Mouse (Mus musculus): ENCODE measurements around the gene Manf.

Manf gene

DNA sequence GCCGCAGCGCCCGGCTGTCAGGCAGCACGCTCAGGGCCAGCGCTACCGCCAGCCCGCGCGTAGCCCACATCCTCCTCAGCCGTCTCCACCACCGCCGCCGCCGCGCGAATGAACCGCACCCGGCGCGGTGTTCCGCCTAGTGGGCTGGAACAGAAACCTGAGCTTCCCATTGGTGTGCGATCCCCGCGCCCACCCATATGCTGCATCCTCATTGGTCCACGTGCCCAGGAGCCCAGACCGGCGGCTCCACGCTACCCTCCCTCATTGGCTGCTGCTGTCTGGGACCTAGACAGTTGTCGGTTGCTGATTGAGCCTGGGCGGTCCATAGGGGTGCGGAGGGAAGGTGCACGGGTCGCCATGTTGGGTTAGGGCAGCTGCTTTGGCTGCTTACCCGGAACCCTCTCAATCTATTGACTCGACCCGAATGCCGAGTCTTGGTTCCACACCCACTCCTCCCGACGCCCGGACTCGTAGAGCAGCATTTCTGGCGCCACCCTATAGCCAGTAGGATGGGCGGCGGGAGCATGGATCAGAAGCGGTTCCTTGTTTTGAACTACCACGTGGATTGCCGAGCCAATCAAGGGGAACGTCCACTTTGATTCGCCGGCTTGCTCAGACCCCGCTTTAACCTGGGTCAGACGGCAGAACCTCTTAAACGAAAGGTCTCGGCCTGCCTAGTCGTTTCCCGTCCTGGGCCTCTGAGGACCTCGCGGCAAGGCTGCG, at the start of gene Manf:
TSS of gene Manf (minus strand) at position 151 of the 723 bp plus-strand sequence.
- DNase-seq = peak; percentile 95 to 96

DNA sequence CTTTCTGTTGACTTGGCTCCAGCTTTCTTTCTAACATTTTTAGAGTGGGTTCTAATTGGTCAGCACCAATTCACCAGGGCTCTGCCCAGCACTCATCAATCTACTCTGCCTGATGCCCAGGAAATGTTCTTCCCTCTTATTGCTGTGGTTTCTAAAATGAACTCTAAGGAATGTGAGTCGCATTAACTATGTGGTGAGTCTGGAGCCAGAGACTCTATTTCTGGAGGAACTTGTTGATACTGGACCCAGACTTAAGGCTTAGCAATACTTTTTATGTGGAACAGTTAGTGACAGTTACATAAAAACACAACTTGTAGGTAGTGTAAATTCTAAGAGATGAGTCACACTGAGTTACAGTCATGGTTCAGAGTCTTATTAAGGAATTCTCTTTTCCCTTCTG, 43.2 kb upstream of the Manf start:
- no peak for DNase-seq

DNA sequence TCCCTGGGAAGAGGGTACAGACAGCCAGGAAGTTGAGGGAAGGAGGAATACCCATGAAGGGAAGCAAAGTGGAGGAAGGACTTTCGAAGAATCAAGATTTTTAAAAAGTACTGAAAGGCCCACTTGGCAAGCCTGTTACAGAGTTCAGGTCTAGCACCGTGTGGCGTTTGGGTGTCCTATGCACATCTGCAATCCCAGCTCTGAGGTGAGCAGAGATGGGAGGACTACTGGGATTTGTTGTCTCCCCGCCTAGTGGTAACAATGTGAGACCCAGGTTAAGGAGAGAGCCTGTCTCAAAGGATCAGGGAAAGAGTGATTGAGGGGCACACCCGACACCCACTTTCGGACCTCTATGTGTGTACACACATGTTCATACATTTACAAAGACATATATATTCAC, 23.1 kb upstream of the Manf start:
- no peak for DNase-seq

DNA sequence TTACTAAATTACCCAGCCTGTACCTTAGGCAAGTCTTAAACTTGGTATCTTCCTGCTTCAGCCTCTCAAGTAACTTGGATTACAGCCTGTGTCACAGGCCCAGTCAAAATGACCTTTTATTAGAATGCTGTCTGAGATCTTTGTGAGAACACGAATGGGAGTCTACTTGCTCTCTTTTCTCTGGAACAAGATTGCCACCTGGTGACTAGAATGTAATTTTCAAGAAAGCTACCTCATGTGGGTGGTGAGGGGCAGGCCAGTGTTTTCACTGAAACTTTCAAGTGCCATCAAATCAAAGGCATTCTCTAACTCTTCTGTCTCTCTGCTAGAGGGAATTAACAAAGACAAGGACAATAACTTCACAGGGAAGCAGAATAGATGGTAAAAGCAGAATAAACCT, 22.0 kb upstream of the Manf start:
- no peak for DNase-seq

DNA sequence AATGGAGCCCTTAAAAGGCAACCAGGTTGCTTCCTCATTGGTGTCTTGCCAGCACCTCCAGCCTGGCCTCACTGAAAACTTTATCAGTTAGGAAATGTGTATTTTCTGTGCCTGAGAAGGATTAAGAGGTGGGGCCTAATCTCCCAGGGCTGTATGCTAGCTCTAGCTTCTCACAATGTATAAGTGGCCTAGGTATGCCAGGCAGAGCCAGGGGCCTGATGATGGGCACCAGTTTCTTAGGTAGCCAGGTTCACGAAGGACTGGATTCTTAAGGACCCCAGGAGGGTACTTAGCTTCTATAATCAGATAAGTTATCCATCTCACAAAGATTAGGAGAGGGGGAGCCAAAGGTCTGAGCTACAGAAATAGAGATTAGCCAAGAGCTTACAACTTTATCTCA, 19.8 kb upstream of the Manf start:
- DNase-seq = no peak

DNA sequence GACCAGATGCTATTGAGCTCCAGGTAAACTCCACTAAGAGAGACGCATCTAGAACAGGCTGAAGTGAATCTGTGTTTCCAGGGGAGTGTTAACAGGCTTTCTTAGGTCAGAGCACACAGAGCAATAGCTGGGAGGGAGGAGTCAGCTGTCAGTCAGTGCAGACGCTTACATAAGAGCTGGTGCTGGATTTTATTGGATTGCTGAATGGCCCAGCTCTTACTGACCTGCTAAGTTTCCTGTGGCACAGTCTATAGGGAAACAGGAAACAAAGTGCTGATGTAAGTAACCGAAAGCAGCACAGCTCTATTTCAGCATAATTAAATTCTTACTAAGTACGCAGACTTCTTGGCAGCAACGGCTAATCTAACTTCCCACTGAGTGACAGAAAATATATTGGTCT, 16.9 kb upstream of the Manf start:
- DNase-seq = no peak

DNA sequence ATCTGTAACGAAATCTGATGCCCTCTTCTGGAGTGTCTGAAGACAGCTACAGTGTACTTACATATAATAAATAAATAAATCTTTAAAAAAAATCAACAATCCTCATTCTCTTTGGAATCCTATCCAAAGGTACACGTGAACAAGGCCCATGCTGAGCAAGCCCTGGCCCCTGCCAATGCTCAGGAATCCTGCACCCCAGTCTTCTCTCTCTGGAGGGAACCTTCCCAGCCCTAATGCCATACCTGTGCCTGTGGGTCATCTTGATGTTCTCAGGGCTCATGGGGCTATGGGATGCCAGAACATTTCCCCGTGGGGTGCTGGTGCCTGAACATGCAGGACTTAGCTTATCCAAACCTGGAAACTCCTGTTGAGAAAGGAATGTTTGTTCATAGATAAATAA, 16.4 kb upstream of the Manf start:
- no peak for DNase-seq

DNA sequence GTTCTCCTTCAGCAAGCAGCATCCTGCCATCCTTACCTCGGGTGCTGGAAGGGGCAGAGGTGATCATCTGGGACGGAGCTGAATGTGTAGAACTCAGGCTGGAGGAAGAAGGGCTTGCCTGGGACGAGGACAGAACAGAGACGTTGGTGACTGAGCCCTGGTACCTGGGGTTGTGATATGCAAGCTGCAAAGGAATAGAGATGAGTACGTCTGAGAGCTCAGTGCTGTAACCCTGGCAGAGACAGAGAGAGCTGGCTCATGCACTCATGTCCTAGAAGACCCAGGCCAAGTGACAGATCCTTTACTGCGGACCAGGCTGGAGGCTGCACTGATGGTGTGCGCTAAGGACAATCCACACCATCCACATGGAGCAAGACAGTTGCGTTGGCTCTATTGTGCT, 14.8 kb upstream of the Manf start:
- no peak for DNase-seq

DNA sequence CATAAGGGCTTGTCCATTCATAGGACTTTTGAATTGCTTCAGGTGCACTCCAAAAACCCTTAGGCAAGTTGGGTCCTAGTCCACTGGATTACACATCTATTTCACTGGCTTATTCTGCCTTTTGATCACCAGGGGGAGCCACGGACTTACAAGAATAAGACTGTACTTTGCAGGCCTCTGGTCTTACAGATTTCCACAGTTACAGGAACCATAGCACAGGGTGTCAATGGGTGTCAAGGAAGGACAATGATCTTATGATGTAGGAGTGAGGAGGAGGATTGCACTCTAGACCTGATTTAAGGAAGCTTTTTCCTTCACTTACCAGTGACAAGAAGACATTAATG, 12.0 kb upstream of the Manf start:
- peak; percentile 39 to 48 for DNase-seq

DNA sequence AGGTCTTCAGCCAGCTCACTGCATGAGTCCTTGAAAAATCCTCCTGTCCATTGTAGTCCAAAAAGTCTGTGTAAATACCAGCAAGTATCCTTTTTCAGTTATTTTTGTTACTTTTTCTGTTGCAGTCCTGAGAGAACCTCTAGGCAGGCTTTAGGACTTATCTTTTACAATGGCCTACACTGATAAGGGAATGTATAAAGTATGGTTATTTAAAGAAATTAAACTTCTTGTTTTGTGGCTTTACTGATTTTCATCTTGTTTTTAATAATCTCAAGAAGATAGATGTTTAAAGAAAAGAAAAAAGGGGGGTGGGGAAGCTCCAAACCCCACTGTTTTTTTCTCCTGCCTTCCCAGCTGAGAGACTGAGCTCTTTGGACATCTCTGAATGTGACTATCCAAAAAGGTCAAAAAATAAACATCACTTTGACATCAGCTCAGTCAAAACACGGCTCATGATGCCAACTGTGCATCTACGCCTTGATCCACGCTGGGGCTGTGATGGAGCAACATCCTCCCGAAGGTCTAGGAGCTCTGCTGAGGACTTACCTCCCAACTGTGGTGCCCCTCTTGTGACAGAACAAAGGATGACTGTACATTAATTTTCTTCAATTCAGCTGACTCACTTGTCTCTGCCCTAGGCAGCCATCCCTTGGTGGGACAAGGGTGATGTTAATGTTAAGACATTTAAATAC, 11.5 kb upstream of the Manf start:
- DNase-seq = no peak

DNA sequence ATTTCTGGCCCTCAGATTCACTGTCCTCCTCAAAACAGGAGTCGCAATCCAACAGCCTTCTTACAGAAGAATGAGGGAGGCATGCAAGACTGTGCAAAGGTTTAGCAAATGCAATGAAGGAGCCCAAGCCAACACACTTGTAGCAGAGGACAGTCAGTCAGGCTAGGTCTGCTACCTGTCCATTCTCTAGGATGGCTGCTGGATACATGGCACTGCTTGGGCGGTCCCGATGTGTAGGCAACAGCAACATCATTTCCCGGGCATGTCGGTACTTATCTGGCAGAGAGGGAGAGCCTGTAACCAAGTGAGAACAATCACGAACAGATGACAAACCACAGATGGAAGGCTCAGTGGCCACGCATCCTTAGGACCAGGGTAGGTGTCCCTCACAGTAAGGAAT, 9.8 kb upstream of the Manf start:
- DNase-seq = no peak

DNA sequence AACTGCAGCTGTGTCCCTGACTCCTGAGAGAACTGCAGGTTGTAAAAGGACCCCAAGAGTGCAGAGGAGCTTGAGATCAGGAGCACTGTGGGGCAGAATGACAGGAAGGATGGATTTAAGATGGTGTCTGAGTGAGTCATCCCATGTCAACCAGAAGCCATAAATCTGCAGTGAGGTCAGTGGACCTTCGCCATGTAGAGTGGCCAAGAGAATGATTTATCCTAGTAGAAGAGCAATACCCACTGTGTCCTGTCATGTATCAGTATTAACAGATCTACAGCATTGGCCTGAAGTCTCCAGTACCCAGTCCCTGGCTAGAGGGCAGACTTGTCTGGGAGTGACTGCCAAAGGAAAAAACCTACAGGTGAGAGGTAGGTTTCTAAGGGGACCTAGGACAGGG, 7.1 kb upstream of the Manf start:
- no peak for DNase-seq

DNA sequence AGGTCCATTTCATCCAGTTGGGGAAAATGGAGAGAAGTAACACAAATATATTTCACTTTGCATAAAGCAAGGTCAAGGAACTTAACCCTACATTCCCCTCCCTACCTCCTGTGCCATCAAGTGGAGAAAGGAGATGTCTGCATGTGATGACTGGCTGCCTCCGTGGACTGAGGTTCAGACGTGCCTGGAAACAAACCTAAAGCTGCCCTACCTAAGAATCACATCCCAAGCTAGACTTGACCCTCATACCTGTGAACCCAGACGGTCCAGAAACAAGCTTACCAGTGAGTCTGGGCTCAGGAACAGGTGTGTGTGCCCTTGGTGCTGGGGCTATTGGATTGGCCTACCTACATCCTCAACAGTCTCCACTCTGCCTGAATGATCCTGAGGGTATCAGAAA, 1.5 kb upstream of the Manf start:
- DNase-seq = no peak

DNA sequence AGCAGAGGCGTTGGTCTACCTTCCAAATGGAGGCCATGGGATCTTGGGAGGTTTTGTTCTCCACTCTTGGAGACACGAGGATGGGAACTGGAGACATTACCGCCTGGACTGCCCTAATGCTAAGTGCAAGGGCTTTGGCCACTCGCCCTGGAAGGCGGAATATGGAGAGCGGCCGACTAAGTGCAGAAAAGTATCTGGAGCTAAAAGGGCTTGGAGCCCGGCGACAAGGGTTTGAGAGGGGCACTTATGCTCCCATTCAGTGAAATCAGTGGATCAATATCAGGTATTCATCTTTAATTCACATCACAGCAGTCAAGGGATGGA, 735 bp upstream of the Manf start:
- peak in 1 of 2 experiments; percentile 68 for DNase-seq

DNA sequence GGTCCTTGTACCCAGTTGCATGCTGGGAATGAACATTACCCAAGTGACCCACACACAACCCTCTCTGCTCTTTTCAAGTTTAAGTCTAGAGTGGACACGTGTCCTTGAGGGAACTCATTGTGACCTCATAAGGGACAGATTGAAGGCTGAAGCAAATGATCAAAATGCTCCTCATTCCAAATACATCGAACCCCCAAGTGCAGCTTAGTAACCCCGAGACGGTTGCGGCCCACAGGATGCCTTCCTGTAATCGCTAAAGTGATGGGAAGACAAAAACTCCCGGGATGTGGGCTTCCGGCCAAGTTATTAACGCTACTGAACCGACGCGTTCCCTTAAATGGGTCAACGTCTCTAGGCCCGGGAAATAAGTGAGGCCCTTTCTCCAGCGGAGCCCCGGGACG, 438 bp downstream of the Manf start:
- peak in 1 of 2 experiments; percentile 67 for DNase-seq

DNA sequence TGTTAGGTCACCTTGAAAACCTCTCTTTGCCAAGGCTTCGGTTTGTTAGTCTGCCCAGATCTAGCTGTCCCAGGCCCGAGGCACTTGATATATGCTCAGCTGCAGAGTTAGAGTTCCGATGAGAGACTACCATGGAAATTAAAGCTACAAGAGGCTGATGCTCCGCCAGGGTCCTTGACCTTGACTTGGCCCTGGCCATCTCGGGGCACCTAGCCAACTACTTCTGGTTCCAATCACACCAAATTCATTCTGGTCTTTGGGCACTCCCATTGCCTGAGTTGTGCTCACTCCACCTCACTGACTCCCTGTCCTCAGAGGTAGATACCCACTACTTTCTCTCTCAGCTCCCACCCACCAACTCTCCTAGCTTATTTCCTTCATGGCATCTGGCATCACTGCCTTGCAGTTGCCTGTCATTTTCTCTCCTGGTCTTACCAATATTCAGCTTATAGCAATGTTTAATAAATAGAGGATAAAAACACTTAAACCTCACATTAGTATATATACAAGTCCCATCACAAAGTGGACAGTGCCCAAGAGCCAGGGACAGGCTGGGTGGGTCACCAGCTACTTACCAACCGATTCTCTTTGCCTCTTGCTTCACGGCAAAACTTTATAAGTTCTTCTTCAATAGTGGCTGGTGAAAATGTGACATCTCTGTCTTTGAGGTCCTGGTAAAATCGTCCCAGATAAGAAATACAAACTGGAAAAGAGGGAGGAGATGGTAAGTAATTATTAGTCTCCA, 1.1 kb downstream of the Manf start:
- DNase-seq = peak in 1 of 2 experiments; percentile 35

DNA sequence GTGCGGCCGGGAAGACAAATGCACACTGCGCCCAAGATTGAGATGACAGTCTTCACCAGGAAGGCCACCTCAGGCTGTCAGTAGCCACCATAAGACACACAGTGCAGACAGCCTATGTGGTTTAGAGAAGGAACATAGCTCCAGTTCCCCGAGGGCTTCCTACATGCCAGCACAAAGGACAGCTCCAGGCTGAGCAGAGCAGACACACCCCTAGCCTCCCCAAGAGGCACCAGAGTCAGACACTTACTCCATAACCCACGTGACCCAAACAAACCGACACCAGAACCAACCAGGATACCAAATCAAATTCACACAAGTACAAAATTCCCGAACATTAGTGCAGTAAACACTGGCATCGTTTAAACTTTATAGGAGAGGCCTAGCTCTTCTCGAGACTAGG, 2.5 kb downstream of the Manf start:
- no peak for DNase-seq

DNA sequence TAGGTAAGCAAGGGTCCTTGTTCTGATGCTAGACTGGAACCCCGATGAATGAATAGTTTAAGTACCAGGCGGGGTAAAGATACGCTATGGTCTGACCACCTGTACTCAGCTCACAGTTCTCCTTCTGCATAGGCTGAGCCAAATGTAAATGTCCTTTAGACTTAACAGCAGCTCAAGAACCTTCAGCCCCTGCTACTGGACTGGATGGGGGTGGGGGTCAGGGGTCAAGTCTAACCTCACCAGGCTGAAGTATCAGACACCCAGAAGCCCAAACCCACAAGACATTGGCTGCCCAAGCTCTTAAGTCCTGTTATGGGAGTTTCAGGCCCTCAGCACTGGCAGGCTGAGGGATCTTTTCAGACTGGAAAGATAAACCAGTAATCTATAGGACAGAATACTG, 3.4 kb downstream of the Manf start:
- DNase-seq = no peak

DNA sequence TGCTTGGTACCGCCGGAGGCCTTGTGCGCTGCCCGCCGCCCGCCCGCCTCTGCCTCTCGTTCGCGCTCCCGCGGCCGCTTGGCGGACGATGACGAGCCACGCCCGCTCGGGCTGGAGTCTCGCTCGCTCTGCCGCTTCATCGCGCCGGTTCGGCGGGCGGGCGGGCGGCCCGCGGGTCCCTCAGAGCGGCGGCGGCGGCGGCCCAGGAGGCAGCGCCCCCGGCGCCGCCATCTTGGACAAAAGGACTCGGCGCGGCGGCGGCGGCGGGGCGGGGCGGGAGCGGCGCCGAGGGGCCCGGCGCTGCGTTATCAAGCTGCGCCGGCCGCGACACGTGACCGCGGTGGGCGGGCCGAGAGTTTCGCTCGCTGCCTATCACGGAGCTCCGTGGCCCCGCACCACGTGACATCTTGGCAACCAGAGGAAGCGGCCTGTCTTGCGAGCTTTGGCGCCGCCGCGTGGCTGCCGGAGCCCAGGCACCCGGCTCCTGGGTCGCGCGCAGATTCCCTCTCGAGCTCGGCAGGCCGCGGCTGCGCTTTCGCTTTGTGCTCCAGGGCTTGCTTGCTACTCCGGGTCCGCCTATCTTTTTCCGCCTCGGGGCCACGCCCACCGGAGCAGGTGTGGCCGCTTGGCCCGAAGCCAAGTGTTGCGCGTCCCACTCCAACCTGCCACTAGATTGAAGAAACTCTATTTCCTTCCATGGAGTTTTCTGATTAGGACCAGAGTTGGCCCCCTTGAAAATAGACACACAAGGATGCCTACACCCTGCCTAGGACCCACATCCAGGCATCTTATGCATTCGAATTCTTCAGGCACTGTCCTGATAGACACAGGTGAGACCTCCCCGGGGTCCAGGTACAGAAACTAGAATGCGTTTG, 4.7 kb downstream of the Manf start, which contains the start of gene Rbm15b:
TSS of gene Rbm15b (minus strand) at position 601 of the 875 bp plus-strand sequence.
- DNase-seq = peak; percentile 99

DNA sequence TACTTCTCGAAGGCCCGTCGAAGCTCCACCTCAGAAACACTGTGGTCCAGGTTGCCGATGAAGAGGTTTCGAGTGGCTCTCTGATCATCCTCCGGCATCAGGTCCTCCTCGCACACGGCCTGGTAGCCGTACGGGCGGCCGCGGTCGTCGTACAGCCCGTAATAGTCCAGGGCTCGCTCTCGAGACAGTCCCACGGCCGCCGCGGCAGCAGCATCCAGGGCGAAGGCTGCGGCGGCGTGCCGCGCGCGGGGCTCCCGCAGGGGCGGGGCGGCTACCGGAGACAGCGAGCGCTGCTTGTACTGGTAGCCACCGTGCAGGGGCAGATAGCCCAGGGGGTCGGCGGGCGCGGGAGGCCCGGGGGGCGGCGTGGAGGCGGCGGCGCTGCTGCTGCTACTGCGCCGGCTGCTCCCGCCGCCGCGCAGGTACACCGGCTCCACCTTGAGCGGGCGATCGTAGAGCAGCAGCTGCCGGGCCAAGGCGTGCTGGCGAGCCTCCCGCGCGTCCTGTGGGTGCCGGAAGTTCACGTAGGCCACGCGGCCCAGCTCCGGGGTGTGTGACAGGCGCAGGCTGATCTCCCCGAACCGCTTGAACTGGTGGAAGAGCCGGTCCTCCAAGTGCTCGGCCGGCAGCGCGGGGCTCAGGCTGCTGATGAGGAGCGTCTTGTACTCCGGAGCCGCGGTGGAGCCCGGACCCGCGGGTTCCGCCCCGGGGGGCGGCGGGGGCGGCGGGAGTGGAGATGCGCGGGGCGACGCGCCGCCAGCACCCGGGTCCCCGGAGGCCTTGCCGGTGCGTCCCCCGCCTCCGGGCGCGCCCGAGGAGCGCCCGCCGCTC, 5.7 kb downstream of the Manf start:
- DNase-seq = peak; percentile 73 to 78

DNA sequence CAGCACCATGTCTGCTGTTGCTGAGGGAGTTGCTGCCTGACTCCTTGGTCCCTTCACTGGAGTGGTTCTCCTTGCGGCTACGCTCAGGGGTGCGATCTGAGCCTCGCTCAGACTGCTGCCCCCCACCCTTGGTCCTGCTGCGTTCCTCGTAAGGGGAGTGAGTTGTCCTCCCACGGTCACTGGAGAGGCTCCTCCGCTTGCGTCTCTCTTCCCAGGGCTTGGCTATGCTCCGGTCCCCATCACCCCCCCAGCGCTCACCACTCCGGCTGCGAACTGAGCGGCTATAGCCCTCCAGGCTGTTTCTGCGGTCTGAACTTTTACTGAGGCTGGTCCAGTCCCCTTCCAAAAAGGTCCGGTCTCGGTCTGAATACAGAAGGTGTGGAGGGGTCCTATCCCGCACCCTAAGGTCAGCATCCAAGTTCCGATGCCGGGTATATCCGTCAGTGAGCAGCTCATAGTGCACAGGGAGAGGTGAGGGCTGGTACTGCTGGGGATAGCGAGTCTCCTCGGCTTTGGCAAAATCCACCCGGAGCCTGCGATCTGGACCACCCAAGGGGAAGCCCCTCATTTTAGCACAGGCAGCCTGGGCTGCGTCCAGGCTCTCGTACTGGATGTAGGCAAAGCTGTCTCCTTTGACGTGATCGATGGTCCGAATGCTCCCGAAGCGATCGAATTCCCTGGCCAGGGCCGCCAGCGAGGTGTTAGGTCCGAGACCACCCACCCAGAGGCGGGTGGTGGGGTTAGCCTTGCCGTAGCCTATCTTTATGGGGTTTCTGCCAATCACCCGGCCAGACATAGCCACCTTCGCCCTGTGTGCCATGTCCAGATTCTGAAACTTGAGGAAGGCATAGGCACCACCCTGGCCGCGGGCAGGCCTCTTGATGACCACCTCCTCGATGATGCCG, 6.5 kb downstream of the Manf start:
- peak; percentile 37 to 41 for DNase-seq
